Mouse (Mus musculus): ENCODE data around the gene Tdrd7.
A peak's percentile ranks its signal among the peaks of the same experiment; 100 is the strongest.

DNA sequence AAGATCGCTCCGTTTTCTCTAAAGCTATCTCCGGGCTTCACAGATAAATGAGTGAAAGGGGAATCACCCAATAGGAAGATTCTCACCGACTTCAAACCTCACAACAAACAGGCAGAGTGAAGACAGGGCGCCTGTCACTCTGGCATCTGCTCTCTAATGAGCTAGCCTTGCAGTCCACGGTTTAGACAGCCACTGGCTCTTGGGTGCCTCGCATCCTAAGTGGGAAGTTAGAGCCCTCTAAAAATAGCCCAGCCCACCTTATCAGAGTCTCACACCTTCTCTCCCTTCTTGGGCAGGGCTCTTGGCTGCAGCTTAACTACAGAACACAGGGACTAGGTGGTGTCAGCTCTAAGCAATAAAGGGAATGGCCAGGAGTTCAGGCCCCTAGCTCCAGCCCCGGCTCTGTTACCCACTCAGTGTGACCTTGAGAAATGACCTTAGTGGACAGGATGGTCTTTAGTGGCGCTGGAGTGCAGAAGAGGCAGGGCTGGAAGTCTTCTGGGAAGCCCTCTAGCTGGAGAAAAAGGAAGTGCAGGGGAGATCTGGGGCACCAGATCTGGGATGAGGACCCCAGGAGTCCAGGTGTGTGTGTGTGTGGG lies 75.6 kb downstream of the Tdrd7 start:
- peak; percentile 76 for TF ChIP-seq CTCF (IDR thresholded peaks at IDR 0.05)
- no peak for TF ChIP-seq EP300 (IDR thresholded peaks at IDR 0.05)

Measured in lung, postnatal 0 days (tissue).